Mouse (Mus musculus): Measurements from ENCODE around the gene Nphp4. TPM values are rescaled to one million over a fixed set of nuclear protein-coding genes. Genes with fewer than 3 reads are reported as not detected.

The Nphp4 gene
- 4.9 and 5.9 TPM in 2 replicates for polyA plus RNA-seq (2016; fragmentation: Nextera tagmentation; extraction: Ambion mirVana)

- H3K9me3 ChIP-seq: peaks cover 14% of the 10 kb centered on the region; the same call in 1 of the 2 replicates
- H3K27me3 ChIP-seq (replicated peaks; ENCODE audit: low read depth, poor library complexity, severe bottlenecking): peaks cover 29% of the 10 kb centered on the region
- H3K4me1 ChIP-seq: peaks cover 22% of the 10 kb centered on the region
- WGBS: 3% methylated on average over 18 of the region's 18 CpGs
- peaks cover 5% of the 10 kb centered on the region; the same call in 1 of the 2 replicates for H3K36me3 ChIP-seq (replicated peaks)
- peak within 1 kb of the TSS; percentile 99 for H3K27ac ChIP-seq (replicated peaks)
- peak within 1 kb of the TSS; percentile 88 for H3K4me3 ChIP-seq
- no peak for DNase-seq (ENCODE audit: low spot score)
These were observed at the start of gene Nphp4 for GRCm38 (mm10) chr4:152476427-152477023. Gene Nphp4 (plus strand): TSS chr4:152476706.

- Histone ChIP-seq H3K27ac (replicated peaks) (no peak overlapping the region), H3K9me3 (no peaks in the 10 kb centered on the region), H3K4me3 (no peak overlapping the region), H3K4me1 (peaks cover 14% of the 10 kb centered on the region), H3K27me3 (replicated peaks; ENCODE audit: low read depth, poor library complexity, severe bottlenecking) (peaks cover under 1% of the 10 kb centered on the region; the same call in 1 of the 2 replicates), H3K36me3 (replicated peaks) (no peaks in the 10 kb centered on the region)
- WGBS: 56% methylated on average over 8 of the region's 8 CpGs
- DNase-seq (ENCODE audit: low spot score): no peak
These were observed 48.2 kb upstream of the Nphp4 start for GRCm38 (mm10) chr4:152428259-152428658.

GRCm38 (mm10) chr4:152432308-152432707 is 44.2 kb upstream of the Nphp4 start:
- Histone ChIP-seq H3K9me3 (no peaks in the 10 kb centered on the region), H3K27ac (replicated peaks) (no peak overlapping the region), H3K4me1 (peaks cover 24% of the 10 kb centered on the region), H3K4me3 (no peak overlapping the region), H3K36me3 (replicated peaks) (no peaks in the 10 kb centered on the region), H3K27me3 (replicated peaks; ENCODE audit: low read depth, poor library complexity, severe bottlenecking) (peaks cover 15% of the 10 kb centered on the region; the same call in 1 of the 2 replicates)
- 52% methylated on average over 5 of the region's 5 CpGs for WGBS
- peak; percentile 47 for DNase-seq (ENCODE audit: low spot score)

GRCm38 (mm10) chr4:152434836-152435235 is 41.7 kb upstream of the Nphp4 start:
- Histone ChIP-seq H3K9me3 (no peaks in the 10 kb centered on the region), H3K4me3 (peak overlapping the region; percentile 45), H3K27ac (replicated peaks) (no peak overlapping the region; the same call in 1 of the 2 replicates), H3K27me3 (replicated peaks; ENCODE audit: low read depth, poor library complexity, severe bottlenecking) (peaks cover 15% of the 10 kb centered on the region; the same call in 1 of the 2 replicates), H3K36me3 (replicated peaks) (no peaks in the 10 kb centered on the region), H3K4me1 (peaks cover 12% of the 10 kb centered on the region; the same call in 1 of the 2 replicates)
- peak; percentile 91 for DNase-seq (ENCODE audit: low spot score)
- 3% methylated on average over 9 of the region's 9 CpGs for WGBS

- peaks cover 15% of the 10 kb centered on the region; the same call in 1 of the 2 replicates for H3K27me3 ChIP-seq (replicated peaks; ENCODE audit: low read depth, poor library complexity, severe bottlenecking)
- H3K27ac ChIP-seq (replicated peaks): no peak overlapping the region; the same call in 1 of the 2 replicates
- peak; percentile 86 for DNase-seq (ENCODE audit: low spot score)
- no peaks in the 10 kb centered on the region for H3K36me3 ChIP-seq (replicated peaks)
- H3K4me3 ChIP-seq: peak overlapping the region; percentile 45
- H3K9me3 ChIP-seq: no peaks in the 10 kb centered on the region
- peaks cover 9% of the 10 kb centered on the region; the same call in 1 of the 2 replicates for H3K4me1 ChIP-seq
- 11% methylated on average over 10 of the region's 10 CpGs for WGBS
These were observed 41.3 kb upstream of the Nphp4 start for GRCm38 (mm10) chr4:152435255-152435654.

GRCm38 (mm10) chr4:152440882-152441281 is 35.6 kb upstream of the Nphp4 start:
- H3K27ac ChIP-seq (replicated peaks): no peak overlapping the region
- no peak for DNase-seq (ENCODE audit: low spot score)
- no peaks in the 10 kb centered on the region for H3K4me1 ChIP-seq
- H3K4me3 ChIP-seq: no peak overlapping the region
- no peaks in the 10 kb centered on the region for H3K27me3 ChIP-seq (replicated peaks; ENCODE audit: low read depth, poor library complexity, severe bottlenecking)
- H3K36me3 ChIP-seq (replicated peaks): no peaks in the 10 kb centered on the region
- H3K9me3 ChIP-seq: no peaks in the 10 kb centered on the region
- 64% methylated on average over 9 of the region's 9 CpGs for WGBS

- H3K4me3 ChIP-seq: no peak overlapping the region
- H3K4me1 ChIP-seq: no peaks in the 10 kb centered on the region
- H3K36me3 ChIP-seq (replicated peaks): no peaks in the 10 kb centered on the region
- WGBS: 33% methylated on average over 9 of the region's 9 CpGs
- no peaks in the 10 kb centered on the region for H3K9me3 ChIP-seq
- H3K27me3 ChIP-seq (replicated peaks; ENCODE audit: low read depth, poor library complexity, severe bottlenecking): no peaks in the 10 kb centered on the region
- H3K27ac ChIP-seq (replicated peaks): no peak overlapping the region
- no peak for DNase-seq (ENCODE audit: low spot score)
These were observed 35.0 kb upstream of the Nphp4 start for GRCm38 (mm10) chr4:152441536-152441935.

GRCm38 (mm10) chr4:152446178-152446577 is 30.3 kb upstream of the Nphp4 start:
- no peak overlapping the region for H3K4me3 ChIP-seq
- H3K36me3 ChIP-seq (replicated peaks): no peaks in the 10 kb centered on the region
- no peak for DNase-seq (ENCODE audit: low spot score)
- H3K9me3 ChIP-seq: no peaks in the 10 kb centered on the region
- 84% methylated on average over 10 of the region's 10 CpGs for WGBS
- peaks cover 6% of the 10 kb centered on the region; the same call in 1 of the 2 replicates for H3K4me1 ChIP-seq
- H3K27ac ChIP-seq (replicated peaks): no peak overlapping the region
- no peaks in the 10 kb centered on the region for H3K27me3 ChIP-seq (replicated peaks; ENCODE audit: low read depth, poor library complexity, severe bottlenecking)

- H3K9me3 ChIP-seq: no peaks in the 10 kb centered on the region
- H3K27ac ChIP-seq (replicated peaks): no peak overlapping the region
- no peaks in the 10 kb centered on the region for H3K36me3 ChIP-seq (replicated peaks)
- WGBS: 84% methylated on average over 22 of the region's 22 CpGs
- no peak overlapping the region for H3K4me3 ChIP-seq
- DNase-seq (ENCODE audit: low spot score): no peak
- peaks cover 10% of the 10 kb centered on the region; the same call in 1 of the 2 replicates for H3K4me1 ChIP-seq
- no peaks in the 10 kb centered on the region for H3K27me3 ChIP-seq (replicated peaks; ENCODE audit: low read depth, poor library complexity, severe bottlenecking)
These were observed 28.5 kb upstream of the Nphp4 start for GRCm38 (mm10) chr4:152447731-152448665.

GRCm38 (mm10) chr4:152448666-152449018 is 27.9 kb upstream of the Nphp4 start:
- WGBS: 65% methylated on average over 8 of the region's 8 CpGs
- Histone ChIP-seq H3K4me3 (no peak overlapping the region), H3K36me3 (replicated peaks) (no peaks in the 10 kb centered on the region), H3K4me1 (peaks cover 10% of the 10 kb centered on the region; the same call in 1 of the 2 replicates), H3K27me3 (replicated peaks; ENCODE audit: low read depth, poor library complexity, severe bottlenecking) (no peaks in the 10 kb centered on the region), H3K27ac (replicated peaks) (no peak overlapping the region), H3K9me3 (no peaks in the 10 kb centered on the region)
- DNase-seq (ENCODE audit: low spot score): no peak

GRCm38 (mm10) chr4:152451371-152451770 is 25.1 kb upstream of the Nphp4 start:
- Histone ChIP-seq H3K27me3 (replicated peaks; ENCODE audit: low read depth, poor library complexity, severe bottlenecking) (no peaks in the 10 kb centered on the region), H3K4me3 (no peak overlapping the region), H3K4me1 (peaks cover 10% of the 10 kb centered on the region; the same call in 1 of the 2 replicates), H3K36me3 (replicated peaks) (no peaks in the 10 kb centered on the region), H3K9me3 (no peaks in the 10 kb centered on the region), H3K27ac (replicated peaks) (no peak overlapping the region)
- WGBS: 87% methylated on average over 6 of the region's 6 CpGs
- DNase-seq (ENCODE audit: low spot score): no peak

- 66% methylated on average over 10 of the region's 10 CpGs for WGBS
- no peak overlapping the region for H3K27ac ChIP-seq (replicated peaks)
- H3K4me1 ChIP-seq: peaks cover 10% of the 10 kb centered on the region; the same call in 1 of the 2 replicates
- H3K36me3 ChIP-seq (replicated peaks): no peaks in the 10 kb centered on the region
- no peaks in the 10 kb centered on the region for H3K27me3 ChIP-seq (replicated peaks; ENCODE audit: low read depth, poor library complexity, severe bottlenecking)
- DNase-seq (ENCODE audit: low spot score): no peak
- no peak overlapping the region for H3K4me3 ChIP-seq
- no peaks in the 10 kb centered on the region for H3K9me3 ChIP-seq
These were observed 23.4 kb upstream of the Nphp4 start for GRCm38 (mm10) chr4:152453079-152453478.
